Mouse (Mus musculus): ENCODE data around the gene Ankrd31. TPM values are rescaled to one million over a fixed set of nuclear protein-coding genes. Genes with fewer than 3 reads are reported as not detected.
A peak's percentile ranks its signal among the peaks of the same experiment; 100 is the strongest.

Gene Ankrd31
- total and polyA plus RNA-seq, 2 experiments from 2014 or later, result 0.05 to 0.14 TPM

DNA sequence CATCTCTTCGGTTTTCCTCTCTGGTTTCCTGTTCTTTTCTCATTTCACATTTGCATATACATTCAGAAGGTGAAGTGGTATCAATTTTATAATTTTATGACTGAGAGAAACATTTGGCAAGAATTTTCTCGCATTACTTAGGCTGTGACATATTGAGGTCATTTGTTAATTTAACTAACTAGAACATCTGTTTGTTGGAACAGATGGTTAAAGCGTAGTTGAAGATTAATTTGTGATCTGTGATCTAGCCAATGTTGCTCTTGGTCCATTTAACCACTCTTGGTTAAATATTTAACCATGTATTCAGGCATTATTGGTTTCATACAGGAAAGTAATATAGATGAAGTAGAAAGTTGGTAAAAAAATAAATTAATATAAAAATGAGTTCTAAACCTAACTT is 47.2 kb downstream of the Ankrd31 start:
- H3K9ac ChIP-seq (replicated peaks; ENCODE audit: low read length, poor library complexity, severe bottlenecking), result no peak overlapping the region
- ATAC-seq (ENCODE audit: low FRiP score) (no peak), DNase-seq (ENCODE audit: low spot score) (no peak)
- no peaks in the 10 kb centered on the region for H3K27me3 ChIP-seq (ENCODE audit: insufficient read depth, low read length)
- H3K9me3 ChIP-seq (ENCODE audit: low read length), result no peaks in the 10 kb centered on the region
- no peak overlapping the region for H3K4me3 ChIP-seq (ENCODE audit: low read depth, low read length)
- no peaks in the 10 kb centered on the region for H3K36me3 ChIP-seq (ENCODE audit: insufficient read depth, low read length)
- no peaks in the 10 kb centered on the region for H3K4me1 ChIP-seq (ENCODE audit: insufficient read depth, low read length)
- no peak overlapping the region for H3K4me2 ChIP-seq (ENCODE audit: low read depth, low read length, poor library complexity, severe bottlenecking)
- H3K27ac ChIP-seq (ENCODE audit: low read depth, low read length), result no peak overlapping the region
- no peak for TF ChIP-seq CTCF (IDR thresholded peaks at IDR 0.05)
- WGBS, result 82% methylated on average over 3 of the region's 3 CpGs

DNA sequence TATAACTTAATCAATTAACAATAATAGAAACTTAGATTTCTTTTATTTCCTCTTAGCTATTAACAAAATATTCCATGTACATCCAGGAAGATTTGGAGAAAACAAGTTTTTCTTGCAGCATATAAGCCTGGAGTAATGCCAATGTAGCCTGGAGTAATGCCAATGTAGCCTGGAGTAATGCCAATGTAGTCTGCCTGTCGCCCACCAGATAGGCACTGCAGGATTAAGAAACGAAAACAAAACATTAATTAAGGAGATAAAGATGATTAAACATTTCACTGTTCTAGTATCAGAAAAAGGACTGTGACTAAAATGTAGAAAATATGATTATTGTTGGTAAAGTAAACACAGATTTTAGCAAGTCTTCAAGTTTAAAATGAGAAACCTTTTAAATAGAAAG is 49.4 kb downstream of the Ankrd31 start:
- ATAC-seq (ENCODE audit: low FRiP score) (no peak), DNase-seq (ENCODE audit: low spot score) (peak; percentile 59)
- Histone ChIP-seq H3K4me3 (ENCODE audit: low read depth, low read length) (no peak overlapping the region), H3K36me3 (ENCODE audit: insufficient read depth, low read length) (no peaks in the 10 kb centered on the region), H3K4me2 (ENCODE audit: low read depth, low read length, poor library complexity, severe bottlenecking) (no peak overlapping the region), H3K27me3 (ENCODE audit: insufficient read depth, low read length) (no peaks in the 10 kb centered on the region), H3K9me3 (ENCODE audit: low read length) (no peaks in the 10 kb centered on the region), H3K4me1 (ENCODE audit: insufficient read depth, low read length) (no peaks in the 10 kb centered on the region), H3K9ac (replicated peaks; ENCODE audit: low read length, poor library complexity, severe bottlenecking) (no peak overlapping the region), H3K27ac (ENCODE audit: low read depth, low read length) (no peak overlapping the region)
- WGBS, result 34% methylated on average over 2 of the region's 2 CpGs
- no peak for TF ChIP-seq CTCF (IDR thresholded peaks at IDR 0.05)

DNA sequence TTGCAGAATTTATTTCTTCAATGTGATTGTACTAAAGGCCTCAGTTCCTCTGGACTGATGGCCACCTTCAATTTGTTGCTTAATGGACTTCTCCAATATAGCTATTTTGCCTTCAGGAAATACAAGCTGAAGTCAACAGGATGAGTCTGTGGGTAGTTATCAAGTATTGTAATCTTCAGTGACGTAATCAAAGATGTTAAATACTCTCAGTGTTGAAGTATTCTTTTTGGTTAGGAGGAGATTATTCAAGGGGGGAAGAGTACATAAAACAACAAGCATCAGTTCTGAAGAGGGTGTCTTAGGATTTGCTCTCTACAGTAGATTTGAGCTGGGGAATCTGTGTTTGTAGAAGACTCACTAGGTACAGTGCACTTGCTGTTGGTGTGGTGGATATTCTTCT is 101.7 kb downstream of the Ankrd31 start:
- Histone ChIP-seq H3K9me3 (ENCODE audit: low read length) (no peaks in the 10 kb centered on the region), H3K4me1 (ENCODE audit: insufficient read depth, low read length) (no peaks in the 10 kb centered on the region), H3K36me3 (ENCODE audit: insufficient read depth, low read length) (no peaks in the 10 kb centered on the region), H3K9ac (replicated peaks; ENCODE audit: low read length, poor library complexity, severe bottlenecking) (no peak overlapping the region), H3K27ac (ENCODE audit: low read depth, low read length) (no peak overlapping the region), H3K4me2 (ENCODE audit: low read depth, low read length, poor library complexity, severe bottlenecking) (no peak overlapping the region), H3K27me3 (ENCODE audit: insufficient read depth, low read length) (no peaks in the 10 kb centered on the region), H3K4me3 (ENCODE audit: low read depth, low read length) (no peak overlapping the region)
- ATAC-seq (ENCODE audit: low FRiP score), result no peak
- no peak for TF ChIP-seq CTCF (IDR thresholded peaks at IDR 0.05)
- WGBS, result 87% methylated on average over 1 of the region's 1 CpGs
- DNase-seq (ENCODE audit: low spot score), result no peak

DNA sequence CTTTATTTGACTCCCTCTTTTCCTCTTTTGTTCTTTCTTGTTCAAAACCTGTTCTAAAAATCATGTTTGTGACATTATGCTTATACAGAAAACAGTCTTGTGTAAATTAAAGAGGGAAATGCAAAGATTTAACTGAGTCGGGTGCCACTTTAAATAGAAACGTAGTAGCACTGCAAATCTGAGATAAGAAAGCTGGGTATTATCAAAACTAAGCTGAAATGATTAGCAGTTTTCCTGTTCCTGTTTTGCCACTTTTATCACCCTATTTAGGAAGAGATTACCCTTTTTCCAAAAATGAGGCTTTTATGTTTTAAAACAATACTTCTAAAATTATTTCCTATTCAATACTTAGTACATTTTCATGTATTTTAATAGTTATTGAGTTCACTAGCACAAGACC is 104.1 kb downstream of the Ankrd31 start:
- no peak overlapping the region for H3K4me3 ChIP-seq (ENCODE audit: low read depth, low read length)
- H3K36me3 ChIP-seq (ENCODE audit: insufficient read depth, low read length), result no peaks in the 10 kb centered on the region
- WGBS, result 56% methylated on average over 2 of the region's 2 CpGs
- no peak overlapping the region; the same call in 1 of the 2 replicates for H3K9ac ChIP-seq (replicated peaks; ENCODE audit: low read length, poor library complexity, severe bottlenecking)
- H3K9me3 ChIP-seq (ENCODE audit: low read length), result no peaks in the 10 kb centered on the region
- H3K27me3 ChIP-seq (ENCODE audit: insufficient read depth, low read length), result no peaks in the 10 kb centered on the region
- no peak overlapping the region for H3K27ac ChIP-seq (ENCODE audit: low read depth, low read length)
- H3K4me1 ChIP-seq (ENCODE audit: insufficient read depth, low read length), result no peaks in the 10 kb centered on the region
- DNase-seq (ENCODE audit: low spot score) (no peak), ATAC-seq (ENCODE audit: low FRiP score) (no peak)
- H3K4me2 ChIP-seq (ENCODE audit: low read depth, low read length, poor library complexity, severe bottlenecking), result no peak overlapping the region
- no peak for TF ChIP-seq CTCF (IDR thresholded peaks at IDR 0.05)

DNA sequence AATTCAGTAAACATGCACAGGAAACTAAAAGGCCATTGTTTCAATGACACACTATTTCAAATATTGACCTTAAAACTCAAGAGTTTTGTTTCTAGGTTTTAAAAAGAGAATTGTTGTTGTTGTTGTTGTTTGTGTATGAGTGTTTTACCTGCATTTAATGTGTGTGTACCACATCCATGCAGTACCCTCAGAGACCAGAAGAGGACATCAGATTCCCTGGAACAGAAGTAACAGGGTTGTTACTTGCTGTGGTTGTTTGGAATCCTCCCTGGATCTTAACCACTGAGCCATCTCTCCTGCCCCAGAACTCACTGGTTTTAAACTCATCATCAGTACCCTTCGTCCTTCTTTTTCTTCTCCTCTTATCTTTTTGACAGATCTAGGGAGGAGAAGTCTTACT is 105.2 kb downstream of the Ankrd31 start:
- DNase-seq (ENCODE audit: low spot score), result peak; percentile 32
- H3K27ac ChIP-seq (ENCODE audit: low read depth, low read length), result no peak overlapping the region
- H3K9ac ChIP-seq (replicated peaks; ENCODE audit: low read length, poor library complexity, severe bottlenecking), result no peak overlapping the region
- no peak overlapping the region for H3K4me2 ChIP-seq (ENCODE audit: low read depth, low read length, poor library complexity, severe bottlenecking)
- H3K27me3 ChIP-seq (ENCODE audit: insufficient read depth, low read length), result no peaks in the 10 kb centered on the region
- ATAC-seq (ENCODE audit: low FRiP score), result no peak
- H3K9me3 ChIP-seq (ENCODE audit: low read length), result no peaks in the 10 kb centered on the region
- TF ChIP-seq CTCF (IDR thresholded peaks at IDR 0.05), result peak; percentile 73
- WGBS, result 50% methylated on average over 1 of the region's 1 CpGs
- no peaks in the 10 kb centered on the region for H3K4me1 ChIP-seq (ENCODE audit: insufficient read depth, low read length)
- H3K36me3 ChIP-seq (ENCODE audit: insufficient read depth, low read length), result no peaks in the 10 kb centered on the region
- H3K4me3 ChIP-seq (ENCODE audit: low read depth, low read length), result no peak overlapping the region

DNA sequence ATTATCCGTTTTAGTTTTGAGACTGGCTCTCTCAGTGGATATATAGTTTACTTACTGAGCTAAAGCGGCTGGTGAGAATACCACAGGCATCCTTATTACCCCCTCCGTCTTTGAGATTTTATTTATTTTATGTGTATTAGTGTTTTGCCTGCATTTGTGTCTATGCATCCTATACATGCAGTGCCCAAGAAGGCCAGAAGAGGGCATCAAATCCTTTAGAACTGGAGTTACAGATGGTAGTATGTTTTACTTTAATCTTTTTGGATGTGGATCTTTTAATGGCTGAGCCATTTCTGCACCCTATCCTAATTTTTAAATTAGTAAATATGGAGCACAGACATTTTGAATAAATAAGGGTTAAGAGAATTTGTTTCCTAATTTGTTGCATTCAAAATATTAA is 107.1 kb downstream of the Ankrd31 start:
- no peak overlapping the region for H3K9ac ChIP-seq (replicated peaks; ENCODE audit: low read length, poor library complexity, severe bottlenecking)
- H3K4me1 ChIP-seq (ENCODE audit: insufficient read depth, low read length), result no peaks in the 10 kb centered on the region
- H3K27ac ChIP-seq (ENCODE audit: low read depth, low read length), result no peak overlapping the region
- no peak for ATAC-seq (ENCODE audit: low FRiP score)
- H3K36me3 ChIP-seq (ENCODE audit: insufficient read depth, low read length), result no peaks in the 10 kb centered on the region
- H3K9me3 ChIP-seq (ENCODE audit: low read length), result no peaks in the 10 kb centered on the region
- H3K27me3 ChIP-seq (ENCODE audit: insufficient read depth, low read length), result no peaks in the 10 kb centered on the region
- TF ChIP-seq CTCF (IDR thresholded peaks at IDR 0.05), result peak; percentile 92
- no peak overlapping the region for H3K4me2 ChIP-seq (ENCODE audit: low read depth, low read length, poor library complexity, severe bottlenecking)
- no peak overlapping the region for H3K4me3 ChIP-seq (ENCODE audit: low read depth, low read length)
- peak; percentile 74 for DNase-seq (ENCODE audit: low spot score)
- WGBS, result 17% methylated on average over 3 of the region's 3 CpGs

Data from midbrain, postnatal 0 days (tissue).